Mouse (Mus musculus): Measurements from ENCODE around the gene Gm18596. TPM values are rescaled to one million over a fixed set of nuclear protein-coding genes. Genes with fewer than 3 reads are reported as not detected.

Gm18596 gene
- polyA plus RNA-seq (2015; fragmentation: Nextera tagmentation; extraction: Ambion mirVana) = not detected in 2 replicates

GRCm38 (mm10) chr10:77741924-77742688, at the start of gene Gm18596:
Gene Gm18596 (minus strand): TSS chr10:77742638.

DNA sequence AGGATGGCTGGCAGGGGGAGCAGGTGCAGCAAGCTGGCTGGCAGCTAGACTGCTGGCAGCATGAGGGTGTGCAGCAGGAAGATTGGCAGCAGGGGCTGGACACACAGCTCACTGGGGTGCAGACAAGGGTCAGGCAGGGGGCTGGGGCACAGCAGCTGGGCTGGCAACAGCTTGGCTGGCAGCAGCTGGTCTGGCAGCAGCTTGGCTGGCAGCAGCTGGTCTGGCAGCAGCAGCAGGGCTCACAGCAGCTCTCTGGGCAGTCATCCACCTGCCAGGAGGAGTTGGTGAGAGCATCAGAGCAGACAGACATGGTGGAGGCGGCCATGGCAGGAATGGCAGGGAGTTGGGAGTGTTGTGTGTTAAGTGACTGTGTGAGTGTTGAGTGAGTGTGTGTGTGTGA, 45.4 kb upstream of the Gm18596 start, which contains the start of gene Gm7137:
Gene Gm7137 (minus strand): TSS at position 325 of the 400 bp plus-strand sequence.

GRCm38 (mm10) chr10:77782442-77782841, 40.0 kb upstream of the Gm18596 start, which contains the start of gene Gm3250:
Gene Gm3250 (minus strand): TSS chr10:77782542.

GRCm38 (mm10) chr10:77776844-77777243, 34.4 kb upstream of the Gm18596 start, which contains the start of gene Gm7138:
Gene Gm7138 (minus strand): TSS chr10:77776944.

GRCm38 (mm10) chr10:77771225-77771624, 28.8 kb upstream of the Gm18596 start, which contains the start of gene Gm3238:
Gene Gm3238 (minus strand): TSS chr10:77771325.

DNA sequence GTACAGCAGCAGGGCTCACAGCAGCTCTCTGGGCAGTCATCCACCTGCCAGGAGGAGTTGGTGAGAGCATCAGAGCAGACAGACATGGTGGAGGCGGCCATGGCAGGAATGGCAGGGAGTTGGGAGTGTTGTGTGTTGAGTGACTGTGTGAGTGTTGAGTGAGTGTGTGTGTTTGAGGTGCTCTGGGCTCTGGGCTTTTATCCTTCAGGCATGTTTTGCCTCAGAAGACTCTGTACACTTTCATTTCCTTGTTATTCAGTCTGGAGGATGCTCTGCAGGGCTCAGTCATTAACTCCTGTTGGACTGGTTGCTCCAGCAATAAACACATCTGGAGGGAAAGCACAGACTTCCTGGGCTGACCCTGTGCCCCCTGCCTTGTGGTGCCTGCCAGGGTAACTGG, 17.1 kb upstream of the Gm18596 start, which contains the start of gene Gm3233:
Gene Gm3233 (minus strand): TSS at position 101 of the 400 bp plus-strand sequence.

DNA sequence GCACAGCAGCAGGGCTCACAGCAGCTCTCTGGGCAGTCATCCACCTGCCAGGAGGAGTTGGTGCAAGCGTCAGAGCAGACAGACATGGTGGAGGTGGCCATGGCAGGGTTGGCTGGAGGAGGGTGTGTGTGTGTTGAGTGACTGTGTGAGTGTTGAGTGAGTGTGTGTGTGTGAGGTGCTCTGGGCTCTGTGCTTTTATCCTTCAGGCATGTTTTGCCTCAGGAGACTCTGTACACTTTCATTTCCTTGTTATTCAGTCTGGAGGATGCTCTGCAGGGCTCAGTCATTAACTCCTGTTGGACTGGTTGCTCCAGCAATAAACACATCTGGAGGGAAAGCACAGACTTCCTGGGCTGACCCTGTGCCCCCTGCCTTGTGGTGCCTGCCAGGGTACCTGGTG, 8.8 kb upstream of the Gm18596 start, which contains the start of gene Gm9736:
Gene Gm9736 (minus strand): TSS at position 101 of the 400 bp plus-strand sequence.

DNA sequence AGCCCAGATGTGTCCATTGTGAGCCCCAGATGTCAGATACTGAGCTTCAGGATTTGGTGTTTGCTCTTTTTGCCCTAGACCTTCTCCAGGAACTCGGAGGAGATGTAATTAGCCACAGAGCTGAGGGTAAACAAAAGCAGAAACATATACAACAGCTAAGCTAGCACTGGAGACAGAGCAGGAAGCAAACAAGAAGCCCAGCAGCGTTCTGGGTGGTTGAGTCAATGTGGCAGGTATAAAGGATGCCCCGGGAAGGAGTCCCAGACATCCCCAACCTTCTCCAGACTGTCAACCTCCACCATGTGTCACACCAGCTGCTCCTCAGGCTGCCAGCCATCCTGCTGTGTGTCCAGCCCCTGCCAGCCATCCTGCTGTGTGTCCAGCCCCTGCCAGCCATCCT, 16.3 kb downstream of the Gm18596 start, which contains the start of gene Gm10100:
Gene Gm10100 (plus strand): TSS at position 301 of the 400 bp plus-strand sequence.

DNA sequence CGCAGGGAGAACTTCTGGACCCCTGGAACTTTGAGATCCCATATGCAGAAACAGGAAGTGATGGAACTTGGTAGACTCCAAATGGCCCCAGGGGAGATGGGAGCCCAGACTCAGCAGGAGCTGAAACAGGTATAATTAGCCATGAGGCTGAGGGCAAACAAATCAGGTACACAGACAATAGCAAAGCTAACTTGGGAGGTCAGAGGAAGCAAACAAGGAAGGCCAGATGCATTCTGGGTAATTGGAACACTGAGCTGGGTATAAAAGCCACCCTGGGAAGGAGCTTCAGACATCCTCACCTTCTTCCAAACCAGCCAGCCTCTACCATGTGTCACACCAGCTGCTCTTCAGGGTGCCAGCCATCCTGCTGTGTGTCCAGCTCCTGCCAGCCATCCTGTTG, 22.1 kb downstream of the Gm18596 start, which contains the start of gene Krtap12-1:
Gene Krtap12-1 (plus strand): TSS at position 301 of the 400 bp plus-strand sequence.

GRCm38 (mm10) chr10:77715507-77715906, 26.9 kb downstream of the Gm18596 start, which contains the start of gene Gm10142:
Gene Gm10142 (plus strand): TSS chr10:77715807.

GRCm38 (mm10) chr10:77711157-77711556, 31.3 kb downstream of the Gm18596 start, which contains the start of gene Gm10024:
Gene Gm10024 (plus strand): TSS chr10:77711457.

GRCm38 (mm10) chr10:77706326-77706725, 36.1 kb downstream of the Gm18596 start, which contains the start of gene Gm10272:
Gene Gm10272 (plus strand): TSS chr10:77706626.

GRCm38 (mm10) chr10:77697133-77697532, 45.3 kb downstream of the Gm18596 start, which contains the start of gene Gm9508:
Gene Gm9508 (minus strand): TSS chr10:77697233.

Other genes with a start within 250 kb of the Gm18596 start
- gene Fam207a, start 226.9 kb downstream of the Gm18596 start, polyA plus RNA-seq (2015; fragmentation: Nextera tagmentation; extraction: Ambion mirVana) = 23.5 and 23.9 TPM in 2 replicates
- gene Itgb2, start 212.4 kb downstream of the Gm18596 start, polyA plus RNA-seq (2015; fragmentation: Nextera tagmentation; extraction: Ambion mirVana) = 36.5 and 50.0 TPM in 2 replicates
- 71.1 and 81.7 TPM in 2 replicates for gene Pttg1ip, start 160.9 kb downstream of the Gm18596 start, polyA plus RNA-seq (2015; fragmentation: Nextera tagmentation; extraction: Ambion mirVana)
- gene Sumo3, start 136.5 kb downstream of the Gm18596 start, polyA plus RNA-seq (2015; fragmentation: Nextera tagmentation; extraction: Ambion mirVana) = 163 and 182 TPM in 2 replicates
- 5.2 and 12.6 TPM in 2 replicates for gene Gm49325, start 136.4 kb downstream of the Gm18596 start, polyA plus RNA-seq (2015; fragmentation: Nextera tagmentation; extraction: Ambion mirVana)
- 41.2 and 42.6 TPM in 2 replicates for gene Ube2g2, start 120.4 kb downstream of the Gm18596 start, polyA plus RNA-seq (2015; fragmentation: Nextera tagmentation; extraction: Ambion mirVana)
- 0.10 TPM in 1 of 2 replicates, not detected in the other for gene Tspear, start 56.1 kb downstream of the Gm18596 start, polyA plus RNA-seq (2015; fragmentation: Nextera tagmentation; extraction: Ambion mirVana)
- gene Gm19402, start 51.9 kb downstream of the Gm18596 start, polyA plus RNA-seq (2015; fragmentation: Nextera tagmentation; extraction: Ambion mirVana) = not detected in 2 replicates
- gene Gm9508, start 45.4 kb downstream of the Gm18596 start, polyA plus RNA-seq (2015; fragmentation: Nextera tagmentation; extraction: Ambion mirVana) = not detected in 2 replicates
- gene Gm10272, start 36.0 kb downstream of the Gm18596 start, polyA plus RNA-seq (2015; fragmentation: Nextera tagmentation; extraction: Ambion mirVana) = not detected in 2 replicates
- not detected in 2 replicates for gene Gm10024, start 31.2 kb downstream of the Gm18596 start, polyA plus RNA-seq (2015; fragmentation: Nextera tagmentation; extraction: Ambion mirVana)
- gene Gm10142, start 26.8 kb downstream of the Gm18596 start, polyA plus RNA-seq (2015; fragmentation: Nextera tagmentation; extraction: Ambion mirVana) = not detected in 2 replicates
- gene Krtap12-1, start 22.0 kb downstream of the Gm18596 start, polyA plus RNA-seq (2015; fragmentation: Nextera tagmentation; extraction: Ambion mirVana) = not detected in 2 replicates
- gene Gm10100, start 16.2 kb downstream of the Gm18596 start, polyA plus RNA-seq (2015; fragmentation: Nextera tagmentation; extraction: Ambion mirVana) = not detected in 2 replicates
- not detected in 2 replicates for gene Gm9736, start 8.7 kb upstream of the Gm18596 start, polyA plus RNA-seq (2015; fragmentation: Nextera tagmentation; extraction: Ambion mirVana)
- not detected in 2 replicates for gene Gm3233, start 17.0 kb upstream of the Gm18596 start, polyA plus RNA-seq (2015; fragmentation: Nextera tagmentation; extraction: Ambion mirVana)
- gene Gm3238, start 28.7 kb upstream of the Gm18596 start, polyA plus RNA-seq (2015; fragmentation: Nextera tagmentation; extraction: Ambion mirVana) = not detected in 2 replicates
- gene Gm7138, start 34.3 kb upstream of the Gm18596 start, polyA plus RNA-seq (2015; fragmentation: Nextera tagmentation; extraction: Ambion mirVana) = not detected in 2 replicates
- gene Gm3250, start 39.9 kb upstream of the Gm18596 start, polyA plus RNA-seq (2015; fragmentation: Nextera tagmentation; extraction: Ambion mirVana) = not detected in 2 replicates
- not detected in 2 replicates for gene Gm7137, start 45.6 kb upstream of the Gm18596 start, polyA plus RNA-seq (2015; fragmentation: Nextera tagmentation; extraction: Ambion mirVana)
- not detected in 2 replicates for gene Gm9639, start 52.4 kb upstream of the Gm18596 start, polyA plus RNA-seq (2015; fragmentation: Nextera tagmentation; extraction: Ambion mirVana)
- not detected in 2 replicates for gene Gm19668, start 56.5 kb upstream of the Gm18596 start, polyA plus RNA-seq (2015; fragmentation: Nextera tagmentation; extraction: Ambion mirVana)
- gene Gm9507, start 69.2 kb upstream of the Gm18596 start, polyA plus RNA-seq (2015; fragmentation: Nextera tagmentation; extraction: Ambion mirVana) = not detected in 2 replicates
- gene Gm2696, start 72.0 kb upstream of the Gm18596 start, polyA plus RNA-seq (2015; fragmentation: Nextera tagmentation; extraction: Ambion mirVana) = not detected in 2 replicates
- gene Krtap10-4, start 84.5 kb upstream of the Gm18596 start, polyA plus RNA-seq (2015; fragmentation: Nextera tagmentation; extraction: Ambion mirVana) = not detected in 2 replicates
- not detected in 2 replicates for gene Krtap10-10, start 93.3 kb upstream of the Gm18596 start, polyA plus RNA-seq (2015; fragmentation: Nextera tagmentation; extraction: Ambion mirVana)
- gene Gm36176, start 104.2 kb upstream of the Gm18596 start, polyA plus RNA-seq (2015; fragmentation: Nextera tagmentation; extraction: Ambion mirVana) = not detected in 2 replicates
- not detected in 2 replicates for gene Gm10318, start 110.2 kb upstream of the Gm18596 start, polyA plus RNA-seq (2015; fragmentation: Nextera tagmentation; extraction: Ambion mirVana)
- gene Gm3285, start 119.3 kb upstream of the Gm18596 start, polyA plus RNA-seq (2015; fragmentation: Nextera tagmentation; extraction: Ambion mirVana) = not detected in 2 replicates
- gene Lrrc3, start 159.9 kb upstream of the Gm18596 start, polyA plus RNA-seq (2015; fragmentation: Nextera tagmentation; extraction: Ambion mirVana) = 0.45 and 0.57 TPM in 2 replicates
- gene Trpm2, start 227.9 kb upstream of the Gm18596 start, polyA plus RNA-seq (2015; fragmentation: Nextera tagmentation; extraction: Ambion mirVana) = 7.4 and 8.4 TPM in 2 replicates
- gene 1810043G02Rik, start 235.9 kb upstream of the Gm18596 start, polyA plus RNA-seq (2015; fragmentation: Nextera tagmentation; extraction: Ambion mirVana) = 7.3 and 8.6 TPM in 2 replicates

Data from spleen, postnatal 0 days (tissue).